Mouse (Mus musculus) liver, embryonic 18 days (tissue): ENCODE results near the gene Gxylt1. TPM values are rescaled to one million over a fixed set of nuclear protein-coding genes. Genes with fewer than 3 reads are reported as not detected.

Experiments
- polyA plus RNA-seq: library from polyadenylated mRNA; depleted of rRNA; stranded (reverse); fragments of >200 nt; gene quantifications from 2 replicates; pipeline ENCODE4 v1.2.3, GENCODE M21; 2012; rRNA removed

Gxylt1 gene
- 2.5 and 2.6 TPM in 2 replicates for polyA plus RNA-seq

GRCm38 (mm10) chr15:93274679-93275583 lies at the start of gene Gxylt1:
Gene Gxylt1 (minus strand): TSS chr15:93275179.

Other genes with a start within 250 kb of the Gxylt1 start
- 14.8 and 16.0 TPM in 2 replicates for gene Yaf2, start 61.8 kb upstream of the Gxylt1 start, polyA plus RNA-seq
- 32.4 TPM in 2 replicates for gene Zcrb1, start 123.2 kb upstream of the Gxylt1 start, polyA plus RNA-seq
- gene Pphln1, start 123.2 kb upstream of the Gxylt1 start, polyA plus RNA-seq: 6.4 and 7.0 TPM in 2 replicates